Mouse (Mus musculus): Measurements from ENCODE around the gene Dip2b. TPM values are rescaled to one million over a fixed set of nuclear protein-coding genes. Genes with fewer than 3 reads are reported as not detected.

Gene Dip2b
- total and polyA plus RNA-seq, 3 experiments, result 11.2 to 19.5 (median 18.6) TPM

DNA sequence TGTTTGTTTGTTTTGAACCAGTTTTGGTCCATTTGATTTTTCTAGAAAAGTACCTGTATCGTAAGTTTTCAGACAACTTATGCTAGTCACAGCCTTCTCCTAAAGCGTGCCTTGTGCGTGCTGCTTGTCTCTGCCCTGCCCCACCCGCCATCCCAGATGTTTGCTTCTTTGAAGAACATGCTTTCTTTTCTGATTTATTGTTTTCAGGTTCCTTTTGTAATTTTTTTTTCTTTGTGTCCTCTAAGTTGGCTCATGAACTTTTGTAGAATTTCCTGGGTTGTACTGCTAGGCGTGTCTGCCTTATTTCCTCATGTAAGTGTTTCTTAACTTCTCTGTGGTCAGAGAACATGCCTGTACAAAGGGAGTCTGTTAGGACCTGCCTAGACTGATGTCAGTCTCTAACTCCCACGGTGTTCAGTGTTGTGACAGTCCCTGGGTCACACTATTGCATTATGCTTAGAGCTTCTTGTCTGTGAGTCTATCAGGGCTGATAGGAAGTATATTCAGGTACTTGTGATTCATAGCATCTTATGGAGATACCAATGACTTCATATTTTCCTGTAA is 80.8 kb downstream of the Dip2b start:
- WGBS, result 57% methylated on average over 6 of the region's 6 CpGs
- Histone ChIP-seq H3K4me1 (ENCODE audit: control insufficient read depth, insufficient read depth, low read length) (peaks cover 24% of the 10 kb centered on the region), H3K27ac (peak overlapping the region; percentile 38), H3K9ac (ENCODE audit: low read depth, low read length) (no peak overlapping the region), H3K27me3 (ENCODE audit: control insufficient read depth, insufficient read depth, low read length) (no peaks in the 10 kb centered on the region), H3K36me3 (ENCODE audit: control insufficient read depth, insufficient read depth, low read length) (peaks cover 7% of the 10 kb centered on the region), H3K79me2 (replicated peaks; ENCODE audit: control insufficient read depth, insufficient read depth, low read length) (peaks cover 3% of the 10 kb centered on the region; the same call in 1 of the 2 replicates), H3K4me3 (no peak overlapping the region)
- TF ChIP-seq CTCF (IDR thresholded peaks at IDR 0.05) (no peak), EP300 (IDR thresholded peaks at IDR 0.05; ENCODE audit: insufficient read depth, low read depth, low read length) (no peak), POLR2A (IDR thresholded peaks at IDR 0.05; ENCODE audit: insufficient read depth, low read depth, low read length) (no peak)
- DNase-seq, result no peak
- intact Hi-C loops (cut with DNase I), result no loop called here

DNA sequence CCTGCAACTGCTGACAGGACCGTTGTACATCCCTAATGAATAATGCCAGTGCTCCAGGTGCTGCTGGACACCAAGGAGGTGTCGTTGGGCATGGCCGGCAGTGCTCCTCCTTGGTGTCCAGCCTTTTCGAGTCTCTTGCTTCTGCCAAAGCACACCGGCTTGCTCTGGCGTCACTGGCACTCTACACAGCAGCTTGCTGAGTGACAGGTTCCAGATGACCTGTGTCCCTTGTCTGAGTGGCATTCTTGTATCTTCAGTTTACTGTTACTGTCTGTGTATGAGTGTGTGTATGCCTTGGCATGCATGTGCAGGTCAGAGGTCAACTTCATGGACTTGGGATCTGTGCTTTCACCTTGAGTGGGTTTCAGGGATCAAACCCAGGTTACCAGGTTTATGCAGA is 83.0 kb downstream of the Dip2b start:
- no peaks in the 10 kb centered on the region for H3K27me3 ChIP-seq (ENCODE audit: control insufficient read depth, insufficient read depth, low read length)
- WGBS, result 53% methylated on average over 6 of the region's 6 CpGs
- H3K4me1 ChIP-seq (ENCODE audit: control insufficient read depth, insufficient read depth, low read length), result peaks cover 33% of the 10 kb centered on the region
- peaks cover 7% of the 10 kb centered on the region for H3K36me3 ChIP-seq (ENCODE audit: control insufficient read depth, insufficient read depth, low read length)
- peaks cover 1% of the 10 kb centered on the region; the same call in 1 of the 2 replicates for H3K79me2 ChIP-seq (replicated peaks; ENCODE audit: control insufficient read depth, insufficient read depth, low read length)
- DNase-seq, result peak in 1 of 2 experiments; percentile 53
- TF ChIP-seq POLR2A (IDR thresholded peaks at IDR 0.05; ENCODE audit: insufficient read depth, low read depth, low read length), result no peak
- TF ChIP-seq EP300 (IDR thresholded peaks at IDR 0.05; ENCODE audit: insufficient read depth, low read depth, low read length), result peak; percentile 54; the same call in 1 of the 2 replicates
- intact Hi-C loops (cut with DNase I), result no loop called here
- no peak overlapping the region for H3K4me3 ChIP-seq
- no peak overlapping the region for H3K9ac ChIP-seq (ENCODE audit: low read depth, low read length)
- H3K27ac ChIP-seq, result peak overlapping the region; percentile 36; the same call in 1 of the 2 replicates

DNA sequence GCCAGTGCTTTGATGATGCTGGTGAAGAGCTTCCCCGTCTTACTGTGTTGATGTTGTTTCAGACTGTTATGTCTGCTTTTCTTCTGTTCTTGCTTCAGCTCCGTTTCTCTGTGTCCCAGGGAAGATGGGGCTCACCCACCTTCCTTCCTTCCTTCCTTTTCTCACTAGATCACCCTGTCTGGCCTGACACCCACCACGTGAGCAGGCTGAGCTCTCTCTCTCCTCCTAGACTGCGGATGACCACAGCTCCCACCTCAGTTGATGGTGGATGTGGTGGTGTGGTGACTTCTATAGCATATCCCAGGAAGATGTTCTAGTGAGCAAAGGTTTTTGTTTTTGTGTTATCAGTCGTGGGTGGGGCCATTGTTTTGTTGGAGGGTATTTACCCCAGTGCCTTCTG is 85.4 kb downstream of the Dip2b start:
- TF ChIP-seq CTCF (IDR thresholded peaks at IDR 0.05) (no peak), EP300 (IDR thresholded peaks at IDR 0.05; ENCODE audit: insufficient read depth, low read depth, low read length) (0 out of 2 replicates have a peak, but pooled peaks have one; percentile 13)
- Histone ChIP-seq H3K9ac (ENCODE audit: low read depth, low read length) (0 out of 2 replicates have a peak overlapping the region, but pooled peaks have one; percentile 14), H3K4me1 (ENCODE audit: control insufficient read depth, insufficient read depth, low read length) (peaks cover 35% of the 10 kb centered on the region), H3K27ac (no peak overlapping the region; the same call in 1 of the 2 replicates), H3K36me3 (ENCODE audit: control insufficient read depth, insufficient read depth, low read length) (peaks cover 2% of the 10 kb centered on the region), H3K4me3 (no peak overlapping the region), H3K27me3 (ENCODE audit: control insufficient read depth, insufficient read depth, low read length) (no peaks in the 10 kb centered on the region), H3K79me2 (replicated peaks; ENCODE audit: control insufficient read depth, insufficient read depth, low read length) (peaks cover 3% of the 10 kb centered on the region; the same call in 1 of the 2 replicates)
- intact Hi-C loops (cut with DNase I), result no loop called here
- no peak for DNase-seq
- WGBS, result 43% methylated on average over 5 of the region's 5 CpGs

DNA sequence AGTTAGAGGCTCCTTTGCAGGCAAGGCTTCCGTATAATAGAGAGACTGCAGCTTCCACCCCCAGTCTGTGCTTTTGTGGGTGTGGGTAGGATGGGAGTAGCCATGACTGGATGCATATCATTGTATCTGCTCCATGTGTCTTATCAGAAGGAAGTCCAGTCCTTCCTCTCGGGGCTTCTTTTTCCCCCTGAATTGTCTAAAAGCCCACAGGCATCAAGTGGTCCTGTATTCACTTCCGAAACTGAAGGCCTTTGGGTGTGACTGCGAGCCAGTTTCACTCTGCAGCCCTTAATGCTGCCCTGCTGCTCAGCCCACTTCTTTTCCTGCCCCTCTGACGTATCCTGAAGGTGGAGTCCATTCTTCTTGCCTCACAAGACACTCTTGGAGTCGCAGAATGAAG is 86.8 kb downstream of the Dip2b start:
- Histone ChIP-seq H3K9ac (ENCODE audit: low read depth, low read length) (no peak overlapping the region), H3K27ac (peak overlapping the region; percentile 66), H3K4me1 (ENCODE audit: control insufficient read depth, insufficient read depth, low read length) (peaks cover 35% of the 10 kb centered on the region), H3K36me3 (ENCODE audit: control insufficient read depth, insufficient read depth, low read length) (peaks cover 2% of the 10 kb centered on the region), H3K79me2 (replicated peaks; ENCODE audit: control insufficient read depth, insufficient read depth, low read length) (peaks cover 5% of the 10 kb centered on the region), H3K27me3 (ENCODE audit: control insufficient read depth, insufficient read depth, low read length) (no peaks in the 10 kb centered on the region), H3K4me3 (no peak overlapping the region)
- WGBS, result 47% methylated on average over 6 of the region's 6 CpGs
- TF ChIP-seq CTCF (IDR thresholded peaks at IDR 0.05) (no peak), EP300 (IDR thresholded peaks at IDR 0.05; ENCODE audit: insufficient read depth, low read depth, low read length) (peak; percentile 47; the same call in 1 of the 2 replicates), POLR2A (IDR thresholded peaks at IDR 0.05; ENCODE audit: insufficient read depth, low read depth, low read length) (peak; percentile 42; the same call in 1 of the 2 replicates)
- intact Hi-C loops (cut with DNase I), result loop anchor here (5.0 kb wide), 3 partner anchors 48 to 103 kb away; partner anchors contain the start of gene Atf1
- peak in 1 of 2 experiments; percentile 28 for DNase-seq

DNA sequence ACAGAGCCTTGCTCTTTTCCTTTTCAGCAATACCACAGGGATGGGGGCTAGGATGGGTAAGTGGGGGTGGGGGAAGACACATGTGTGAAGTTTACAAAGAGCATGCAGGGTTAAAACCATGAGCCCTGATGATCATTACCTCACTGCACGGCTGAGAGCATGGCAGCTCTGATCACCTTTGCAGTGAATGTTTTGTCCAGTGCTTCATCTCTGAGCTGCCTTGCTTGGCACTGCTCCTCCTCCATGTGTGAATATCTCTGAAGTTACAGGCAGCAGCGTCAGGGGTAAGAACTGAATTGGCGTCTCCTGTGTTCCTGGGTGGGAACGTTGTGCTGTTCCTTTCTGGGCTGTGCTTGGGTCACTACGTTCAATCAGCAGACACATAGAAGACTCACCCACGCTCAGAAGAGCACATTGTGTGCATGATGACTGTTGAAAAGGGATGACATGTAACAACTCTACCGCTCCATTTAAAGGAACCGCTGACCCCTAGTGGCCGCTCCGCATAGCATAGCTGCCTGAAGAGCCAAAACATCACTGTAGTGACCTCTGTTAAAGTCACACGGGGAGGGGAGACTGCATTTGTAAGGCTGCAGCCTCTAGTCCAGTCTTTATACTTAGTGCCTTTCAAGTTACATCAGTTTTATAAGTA is 88.1 kb downstream of the Dip2b start:
- peak overlapping the region; percentile 66 for H3K27ac ChIP-seq

More for the DNA sequence above, 88.1 kb downstream of the Dip2b start:
- Histone ChIP-seq H3K36me3 (ENCODE audit: control insufficient read depth, insufficient read depth, low read length) (no peaks in the 10 kb centered on the region; the same call in none of the 2 replicates), H3K4me3 (no peak overlapping the region), H3K9ac (ENCODE audit: low read depth, low read length) (0 out of 2 replicates have a peak overlapping the region, but pooled peaks have one; percentile 5), H3K27me3 (ENCODE audit: control insufficient read depth, insufficient read depth, low read length) (no peaks in the 10 kb centered on the region), H3K79me2 (replicated peaks; ENCODE audit: control insufficient read depth, insufficient read depth, low read length) (peaks cover 7% of the 10 kb centered on the region), H3K4me1 (ENCODE audit: control insufficient read depth, insufficient read depth, low read length) (peaks cover 27% of the 10 kb centered on the region)
- TF ChIP-seq CTCF (IDR thresholded peaks at IDR 0.05) (peak; percentile 99), EP300 (IDR thresholded peaks at IDR 0.05; ENCODE audit: insufficient read depth, low read depth, low read length) (peak; percentile 97), POLR2A (IDR thresholded peaks at IDR 0.05; ENCODE audit: insufficient read depth, low read depth, low read length) (no peak)
- intact Hi-C loops (cut with DNase I), result loop anchor here (1.0 to 5.0 kb wide), 4 partner anchors 49 to 104 kb away; partner anchors contain the start of genes Atf1 and Dip2b
- DNase-seq, result peak; percentile 86 to 89
- 2% methylated on average over 11 of the region's 11 CpGs for WGBS
